Mouse (Mus musculus): ENCODE measurements around the gene Tubb2b.
A peak's percentile ranks its signal among the peaks of the same experiment; 100 is the strongest.

The Tubb2b gene

DNA sequence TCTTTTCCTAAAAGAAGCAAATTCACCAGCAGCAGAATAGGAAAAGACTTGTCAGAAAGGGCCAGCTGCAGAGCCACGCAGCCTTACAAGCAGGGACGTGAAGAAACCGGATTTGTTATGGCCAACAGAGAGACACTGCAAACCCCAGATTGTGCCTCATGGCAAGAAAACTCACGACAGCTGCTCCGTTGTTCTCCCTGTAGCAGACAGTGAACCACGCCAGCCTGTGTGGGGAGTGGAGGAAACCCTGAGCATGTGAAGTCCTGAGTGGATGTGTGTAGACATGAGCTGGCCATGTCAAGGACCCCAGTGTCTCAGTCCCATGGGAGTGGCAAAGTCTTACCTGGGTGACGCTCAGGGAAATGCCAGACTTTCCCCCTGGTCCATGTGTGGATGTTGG lies 6.3 kb upstream of the Tubb2b start:
- DNase-seq = no peak

DNA sequence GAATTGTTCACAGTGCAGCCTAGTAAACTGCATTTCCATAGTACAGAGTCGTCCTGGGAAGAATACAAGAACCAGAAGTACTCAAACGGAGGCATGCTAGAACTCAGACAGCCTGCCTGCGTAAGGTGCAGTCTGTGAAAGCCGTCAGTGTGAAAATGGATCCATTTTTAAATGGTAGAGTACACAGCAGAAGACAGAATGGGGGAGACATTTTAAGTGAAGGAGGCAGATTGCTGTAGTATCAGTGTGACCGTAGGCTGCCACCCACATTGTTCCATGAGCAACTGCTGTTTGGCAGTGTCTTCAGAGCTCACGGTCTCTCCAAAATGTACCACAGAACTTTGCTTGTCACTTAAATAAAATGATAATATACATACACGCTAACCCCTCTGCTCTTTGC lies 4.0 kb upstream of the Tubb2b start:
- DNase-seq = no peak

DNA sequence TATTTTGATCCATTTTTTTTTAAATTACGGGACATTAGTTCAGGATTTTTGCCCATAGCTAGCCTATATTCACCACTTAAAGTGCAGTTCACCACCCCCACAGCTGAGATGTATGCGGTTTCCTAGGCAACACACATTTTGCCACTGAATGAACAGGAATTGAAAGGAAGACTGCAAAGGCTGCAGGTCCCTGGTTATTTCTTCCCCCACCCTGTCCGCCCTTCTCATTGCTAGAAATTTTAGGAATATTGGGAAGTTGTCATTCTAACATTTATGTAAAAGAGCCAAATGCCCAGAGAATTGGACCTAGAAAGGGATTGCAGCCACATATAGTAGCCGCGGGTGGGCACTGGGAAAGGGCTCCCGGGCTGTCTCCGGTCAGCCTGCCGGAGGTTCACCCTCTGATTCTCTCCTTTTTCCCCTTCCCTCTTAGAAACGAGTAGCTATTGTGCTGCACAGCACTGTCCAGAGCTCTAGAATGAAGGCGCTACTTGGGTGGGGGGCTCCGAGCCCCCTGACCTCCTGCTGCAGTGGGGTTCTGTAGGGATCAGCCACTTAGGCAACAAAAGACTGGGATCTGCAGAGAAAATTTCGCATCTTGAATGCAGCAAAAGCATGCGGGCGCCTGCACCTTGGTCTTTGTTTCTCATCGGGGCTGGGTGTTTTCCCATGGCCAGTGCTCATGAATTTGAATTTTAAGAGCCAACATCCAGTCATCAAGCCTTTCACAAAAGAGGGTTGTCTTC lies 3.2 kb upstream of the Tubb2b start:
- DNase-seq = no peak

DNA sequence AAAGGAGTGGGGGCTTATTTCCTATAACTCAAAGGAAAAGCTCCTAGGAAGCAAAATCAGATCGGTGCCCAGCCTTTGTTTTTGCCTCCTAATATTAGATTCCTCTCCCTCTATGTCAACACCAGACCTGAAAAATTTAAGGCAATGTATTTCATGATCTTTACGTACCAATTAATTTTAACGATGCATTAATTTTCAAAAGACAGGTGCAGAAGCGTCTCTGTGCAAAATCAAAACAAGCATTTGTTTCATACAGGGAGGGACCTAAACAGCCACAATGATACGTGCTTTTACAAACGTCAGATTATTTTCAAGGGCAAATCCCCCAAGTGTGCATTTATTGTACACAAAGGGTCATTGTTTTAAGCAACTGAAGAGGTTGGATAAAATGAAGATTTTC lies 2.6 kb upstream of the Tubb2b start:
- DNase-seq = no peak

DNA sequence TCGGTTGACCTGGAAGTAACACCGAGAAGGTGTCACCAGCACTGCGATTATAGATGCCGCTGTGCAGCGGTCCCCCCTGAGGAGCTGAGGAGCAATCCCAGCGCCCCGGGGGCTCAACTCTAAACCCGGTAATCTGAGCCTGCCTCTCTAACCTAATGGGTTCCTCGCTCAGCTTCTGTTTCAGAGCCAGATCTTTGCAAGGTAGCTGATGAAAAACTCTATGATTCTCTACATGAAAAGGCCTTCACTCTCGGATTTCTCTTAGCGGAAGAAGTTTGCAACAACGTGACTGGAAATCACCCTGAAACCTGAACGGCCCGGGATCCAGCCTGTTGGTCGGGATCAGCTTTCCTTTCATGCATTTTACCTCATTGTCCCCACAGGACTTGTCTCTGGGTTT lies 2.0 kb upstream of the Tubb2b start:
- no peak for DNase-seq

DNA sequence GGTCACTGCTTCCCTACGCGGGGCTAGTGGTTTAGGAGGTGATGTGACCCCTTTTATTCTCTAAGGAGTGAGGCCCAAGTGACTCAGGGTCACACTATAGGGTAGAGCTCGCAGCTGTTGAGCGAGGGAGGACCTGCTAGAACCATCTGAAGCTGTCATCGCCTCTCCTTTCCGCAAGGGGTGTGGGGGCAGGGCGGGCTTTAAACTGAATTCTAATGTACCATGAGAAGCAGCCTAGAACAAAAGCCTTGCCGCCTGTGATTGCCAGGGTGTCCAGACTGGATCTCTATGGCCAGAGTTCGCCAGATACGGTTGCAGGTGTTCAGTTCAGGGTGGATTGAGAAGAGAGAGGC lies 1.4 kb upstream of the Tubb2b start:
- DNase-seq = no peak

DNA sequence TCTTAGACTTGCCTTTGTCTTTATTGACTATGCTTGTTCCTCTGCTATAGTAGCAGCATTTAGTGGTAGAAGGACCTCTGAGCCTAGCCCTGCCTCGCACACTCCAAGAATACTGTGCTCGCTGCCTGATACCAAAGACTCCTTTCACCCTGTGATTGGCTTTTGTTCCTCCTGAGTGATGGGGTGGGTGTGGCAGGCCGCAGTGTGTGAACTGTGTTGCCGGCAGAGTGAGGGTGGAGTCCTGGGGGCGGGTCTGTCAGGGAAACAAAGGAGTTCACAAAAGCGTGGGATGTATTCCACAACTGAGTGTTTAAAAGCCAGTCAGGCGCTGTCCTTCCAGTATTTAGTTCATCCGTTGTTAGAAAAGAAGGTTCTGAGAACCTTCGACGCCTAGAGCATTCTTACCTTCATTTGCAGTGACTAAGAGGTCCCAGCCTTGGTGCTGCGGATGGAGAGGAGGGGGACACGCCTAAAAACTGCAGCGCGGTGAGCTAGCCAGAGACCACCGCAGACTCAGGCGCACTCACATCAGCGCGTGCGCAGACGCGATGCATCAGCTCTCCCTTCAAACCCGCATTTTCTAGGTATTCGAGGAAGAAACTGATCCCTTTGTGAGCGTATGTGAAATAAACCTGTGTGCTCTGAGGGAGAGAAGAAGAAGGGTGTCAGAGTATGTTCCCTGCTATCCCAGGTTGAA lies 893 bp upstream of the Tubb2b start:
- peak; percentile 44 to 60 for DNase-seq

DNA sequence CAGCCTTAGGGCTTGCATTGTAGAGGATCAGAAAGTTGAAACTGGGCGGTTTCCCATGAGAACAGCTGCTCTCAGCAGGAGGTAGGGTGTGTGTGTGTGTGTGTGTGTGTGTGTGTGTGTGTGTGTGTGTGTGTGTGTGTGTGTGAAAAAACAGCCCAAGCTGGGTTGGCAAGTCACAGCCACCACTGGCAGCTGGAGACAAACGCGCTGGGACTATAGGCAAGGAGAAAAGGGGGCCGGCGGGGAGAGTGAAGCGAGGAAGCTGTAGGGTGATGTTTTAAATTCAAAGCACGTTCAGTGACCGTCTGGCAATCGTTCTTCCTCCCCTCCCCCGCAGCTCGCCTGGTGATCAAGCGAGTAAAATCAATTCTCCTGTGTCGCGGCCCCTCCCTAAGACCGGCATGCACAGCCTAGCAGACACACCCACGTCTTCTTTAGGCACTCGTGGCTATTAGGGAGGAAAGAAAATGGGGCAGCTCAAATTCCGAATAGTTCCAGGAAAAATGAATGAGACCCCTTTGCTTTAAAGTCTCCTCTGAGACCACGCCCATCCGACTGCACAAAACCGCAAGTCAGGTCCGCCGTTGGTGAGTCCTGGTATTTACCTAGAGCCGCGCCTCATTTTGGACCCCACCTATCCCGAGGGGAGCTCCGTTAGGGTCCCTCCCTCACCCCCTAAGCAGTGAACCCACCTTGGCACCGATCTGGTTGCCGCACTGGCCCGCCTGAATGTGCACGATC lies 611 bp downstream of the Tubb2b start:
- DNase-seq = peak; percentile 46 to 48

DNA sequence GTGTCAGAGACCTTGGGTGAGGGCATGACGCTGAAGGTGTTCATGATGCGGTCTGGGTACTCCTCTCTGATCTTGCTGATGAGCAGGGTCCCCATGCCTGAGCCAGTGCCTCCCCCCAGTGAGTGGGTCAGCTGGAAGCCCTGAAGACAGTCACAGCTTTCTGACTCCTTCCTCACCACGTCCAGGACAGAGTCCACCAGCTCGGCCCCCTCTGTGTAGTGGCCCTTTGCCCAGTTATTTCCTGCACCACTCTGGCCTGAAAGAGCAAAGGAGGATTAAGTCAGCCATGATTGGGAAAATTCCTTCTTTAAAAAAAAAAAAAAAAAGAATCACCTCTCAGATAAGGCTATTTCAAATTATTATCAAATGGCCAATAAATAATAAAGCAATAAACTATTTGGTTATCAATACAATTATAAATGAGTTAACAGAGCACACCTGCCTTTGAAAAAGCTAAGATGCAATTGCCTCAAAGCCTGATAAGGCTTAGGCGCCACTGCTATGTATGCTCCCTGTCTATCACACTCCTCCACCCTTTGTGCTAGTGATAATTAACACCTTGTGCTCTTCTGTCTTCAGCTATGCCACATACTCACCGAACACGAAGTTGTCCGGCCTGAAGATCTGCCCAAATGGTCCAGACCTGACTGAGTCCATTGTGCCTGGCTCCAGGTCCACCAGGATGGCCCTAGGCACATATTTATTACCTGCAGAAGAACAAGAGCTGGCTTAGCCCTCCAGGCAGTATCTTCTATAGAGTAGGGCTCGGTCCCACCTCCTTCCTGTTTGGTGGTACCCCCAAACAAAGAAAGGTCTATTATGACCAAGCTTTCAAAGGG lies 1.8 kb downstream of the Tubb2b start:
- no peak for DNase-seq

DNA sequence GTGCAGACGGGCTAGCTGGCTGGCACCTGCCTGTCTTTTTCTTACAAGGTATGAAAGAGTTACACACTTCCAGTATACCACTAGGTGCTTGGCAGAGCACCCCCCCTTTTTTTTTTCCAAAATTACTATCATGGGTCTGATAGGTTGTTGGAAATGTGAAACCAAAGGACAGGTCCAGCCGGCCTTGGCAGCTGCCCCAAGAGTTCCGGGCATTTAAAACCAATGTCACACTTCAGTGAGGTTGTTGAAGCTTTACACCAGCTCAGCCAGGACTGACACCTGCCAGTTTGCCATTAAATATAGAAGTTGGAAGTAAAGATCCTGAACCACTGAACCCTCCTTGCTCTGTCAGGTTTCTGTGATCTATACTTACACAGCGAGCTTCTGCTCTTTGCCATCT lies 4.6 kb downstream of the Tubb2b start:
- no peak for DNase-seq

DNA sequence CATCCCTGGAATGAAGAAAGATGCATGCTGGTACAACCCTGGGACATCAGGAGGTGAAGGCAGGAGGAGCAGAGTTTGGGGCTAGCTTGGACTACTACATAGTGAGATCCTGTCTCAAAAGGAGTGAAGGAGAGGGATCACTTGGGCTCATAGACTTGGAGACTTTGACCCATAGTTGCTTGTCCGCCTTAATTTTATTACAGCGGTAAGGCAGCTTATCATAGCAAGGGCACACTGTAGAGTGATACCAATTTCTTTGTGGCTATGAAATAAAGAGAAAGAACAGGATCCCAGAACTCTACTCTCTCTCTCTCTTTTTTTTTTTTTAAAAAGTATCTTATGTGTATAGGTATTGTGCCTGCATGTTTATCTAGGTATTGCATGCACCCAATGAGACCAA lies 9.7 kb downstream of the Tubb2b start:
- no peak for DNase-seq

DNA sequence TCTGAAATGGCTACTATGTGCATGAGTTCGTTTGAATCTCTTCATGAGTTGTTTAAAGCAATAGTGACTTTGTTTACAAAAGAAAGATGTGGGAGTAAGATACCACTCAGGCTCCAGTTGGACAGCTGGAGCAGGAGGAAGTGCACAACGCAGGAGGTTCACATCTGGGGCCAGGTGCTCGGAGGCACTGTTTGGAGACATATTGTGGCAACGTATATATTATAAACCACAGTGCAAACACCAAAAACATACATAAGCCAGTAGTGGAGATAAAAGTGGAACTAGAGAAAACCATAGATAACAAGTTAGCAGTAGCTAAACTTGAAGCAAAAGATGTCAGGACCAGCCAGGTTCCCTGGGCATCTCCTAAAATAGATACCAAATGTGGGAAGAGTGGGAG lies 10.9 kb downstream of the Tubb2b start:
- DNase-seq = no peak

DNA sequence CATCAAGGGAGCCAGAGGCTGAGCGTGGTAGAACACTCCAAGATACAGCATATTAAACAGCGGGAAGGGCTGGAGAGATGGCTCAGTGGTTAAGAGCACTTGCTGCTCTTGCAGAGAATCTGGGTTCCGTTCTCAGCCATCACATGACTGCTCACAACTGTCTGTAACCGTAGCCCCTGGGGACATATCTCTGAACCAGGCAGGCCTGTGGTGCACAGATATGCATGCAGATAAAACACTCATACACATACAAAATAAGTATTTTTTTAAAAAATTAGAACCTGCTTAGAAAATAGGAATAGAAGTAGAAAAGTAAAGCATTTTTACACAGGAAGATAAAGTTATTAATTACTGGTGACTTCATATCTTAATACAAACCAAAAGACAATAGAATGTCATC lies 11.4 kb downstream of the Tubb2b start:
- no peak for DNase-seq

DNA sequence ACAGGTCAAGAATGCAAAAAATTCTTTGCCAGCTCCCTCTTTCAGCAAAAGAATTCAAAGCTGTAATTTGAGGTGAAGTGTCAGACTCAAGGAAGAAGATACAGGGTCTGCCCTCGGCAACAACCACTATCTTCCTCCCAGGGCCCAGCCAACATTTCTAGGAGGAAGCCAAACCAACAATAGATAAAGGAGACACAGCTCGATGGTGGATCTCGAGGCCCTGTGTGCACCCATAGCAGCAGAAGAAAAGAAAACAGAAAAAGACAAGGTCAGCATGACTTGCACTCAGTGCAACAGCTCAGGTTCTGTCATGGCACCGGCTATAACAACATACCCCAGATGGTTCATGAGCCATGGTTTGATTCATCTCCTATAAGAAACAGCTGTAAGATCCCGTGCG lies 13.8 kb downstream of the Tubb2b start:
- DNase-seq = no peak

DNA sequence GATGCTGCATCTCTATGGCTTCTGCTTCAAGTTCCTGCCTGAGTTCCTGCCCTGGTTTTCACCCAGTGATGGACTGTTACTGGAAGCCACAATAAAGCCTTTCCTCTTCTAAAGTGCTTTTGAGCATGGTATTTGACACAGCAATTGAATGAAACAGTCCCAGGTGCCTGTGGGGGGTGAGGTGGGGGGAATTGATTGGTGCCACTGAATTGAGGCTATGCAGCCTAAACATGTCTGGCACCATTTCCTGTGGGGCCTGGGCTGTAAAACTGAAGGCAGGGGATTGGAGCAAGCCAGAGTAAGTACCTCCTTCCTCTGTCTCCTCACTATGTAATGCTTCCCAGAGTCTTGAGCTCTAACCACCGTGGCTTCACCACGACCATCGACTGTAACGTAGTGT lies 15.6 kb downstream of the Tubb2b start:
- DNase-seq = no peak

DNA sequence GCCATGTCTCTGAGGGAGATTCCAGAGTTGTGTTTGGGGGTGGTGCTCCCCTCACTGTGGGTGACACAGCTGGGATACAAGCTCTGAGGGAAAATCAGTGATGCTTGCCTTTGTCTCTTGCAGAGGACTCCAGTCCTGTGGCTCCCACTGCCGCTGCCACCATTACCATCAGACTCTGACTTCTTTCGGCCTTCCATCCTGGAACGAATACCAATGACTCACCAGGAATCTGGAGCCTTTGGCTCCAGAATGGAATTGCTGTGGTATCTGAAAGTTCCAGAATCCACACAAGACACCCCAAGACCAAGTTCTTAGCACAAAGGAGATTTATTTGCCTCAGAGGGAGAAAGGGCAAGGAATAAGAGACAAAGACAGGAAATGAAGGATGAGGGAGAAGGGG lies 17.2 kb downstream of the Tubb2b start:
- no peak for DNase-seq

DNA sequence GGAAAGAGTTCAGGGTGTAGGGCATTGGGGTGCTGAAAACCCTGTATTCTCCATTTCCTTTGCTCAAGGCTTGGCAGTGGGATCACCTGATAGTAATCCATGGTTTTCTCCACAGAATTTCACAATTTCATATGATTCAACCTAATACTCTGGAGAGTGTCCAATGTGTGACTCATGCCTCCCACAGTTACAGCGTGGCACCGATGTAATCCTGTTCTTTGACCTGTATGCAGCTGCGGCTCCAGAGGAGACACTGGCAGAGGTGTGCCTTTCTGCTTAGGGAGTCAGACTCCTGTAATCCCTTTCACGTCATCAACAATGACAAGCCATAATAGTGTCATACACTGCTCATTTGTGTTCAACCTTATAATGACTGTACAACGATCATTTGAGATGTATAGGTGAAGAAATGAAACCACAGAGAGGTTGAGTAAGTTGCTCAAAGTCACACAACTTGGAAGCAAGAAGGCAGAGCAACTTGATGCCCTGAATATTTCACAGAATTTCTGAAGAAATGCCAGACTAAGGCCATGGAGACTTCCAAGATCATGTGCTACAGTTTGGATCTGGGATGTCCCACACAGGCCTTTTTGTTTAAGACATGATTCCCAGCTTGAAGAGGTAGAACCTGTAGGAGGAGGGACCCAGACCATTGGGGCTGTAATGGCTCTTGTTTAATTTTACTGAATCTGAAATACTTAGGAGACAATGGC lies 17.7 kb downstream of the Tubb2b start:
- peak; percentile 55 to 81 for DNase-seq

DNA sequence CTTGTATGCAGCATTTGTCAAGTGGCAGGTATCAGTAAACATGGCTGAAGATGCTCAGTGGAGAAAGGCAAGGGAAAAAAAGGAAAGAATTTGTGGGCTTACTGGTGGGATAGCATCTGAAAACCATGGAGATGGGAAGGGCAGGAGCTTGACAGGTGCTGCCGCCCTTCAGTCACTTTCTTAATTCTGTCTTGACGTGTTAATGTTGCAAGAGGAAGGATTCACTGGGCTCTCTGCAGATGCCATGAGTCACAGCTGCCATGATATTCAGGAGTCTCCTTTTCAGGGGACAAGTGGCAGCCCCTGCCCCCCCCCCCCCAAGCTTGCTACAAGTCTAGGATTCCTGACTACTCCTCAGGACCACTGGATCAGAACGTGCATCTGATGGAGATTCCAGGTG lies 18.4 kb downstream of the Tubb2b start:
- DNase-seq = no peak

DNA sequence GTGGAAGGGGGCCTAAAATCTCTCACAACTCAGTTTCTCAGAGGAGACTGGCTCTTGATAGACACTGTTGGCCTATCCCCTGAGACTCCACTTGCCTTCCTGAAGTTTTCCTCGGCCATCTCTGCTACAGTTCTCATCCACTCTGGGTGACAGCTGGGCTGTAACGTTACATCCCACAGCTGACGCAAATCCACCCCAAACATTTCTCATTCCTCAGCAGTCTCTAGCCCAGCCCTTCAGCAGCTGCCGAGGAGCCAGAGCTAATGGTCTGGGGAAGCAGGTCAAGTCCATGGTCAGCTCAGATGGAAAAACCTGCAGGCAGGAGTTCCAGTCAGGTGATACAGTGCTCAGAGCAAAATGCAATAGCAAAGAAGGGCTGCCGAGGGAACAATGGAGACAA lies 19.2 kb downstream of the Tubb2b start:
- no peak for DNase-seq

DNA sequence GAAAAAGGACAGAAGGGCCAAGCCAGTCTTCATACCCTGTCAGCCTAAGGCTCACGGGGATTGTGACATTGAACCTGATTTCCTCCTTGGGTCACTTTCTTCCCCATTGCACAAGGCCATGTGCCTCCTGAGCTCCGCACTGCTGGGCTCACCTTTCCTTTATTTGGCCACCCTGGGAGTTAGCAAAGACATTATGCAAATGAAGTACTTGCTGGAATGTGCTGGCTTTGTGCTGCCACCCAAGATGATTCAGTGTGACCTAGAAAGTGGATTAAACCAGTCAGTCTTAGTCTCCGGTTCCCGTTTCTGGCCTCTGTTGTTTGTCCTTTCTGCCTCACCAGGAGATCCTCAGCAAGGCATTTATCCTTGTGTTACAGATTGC lies 20.6 kb downstream of the Tubb2b start:
- peak; percentile 48 to 73 for DNase-seq

DNA sequence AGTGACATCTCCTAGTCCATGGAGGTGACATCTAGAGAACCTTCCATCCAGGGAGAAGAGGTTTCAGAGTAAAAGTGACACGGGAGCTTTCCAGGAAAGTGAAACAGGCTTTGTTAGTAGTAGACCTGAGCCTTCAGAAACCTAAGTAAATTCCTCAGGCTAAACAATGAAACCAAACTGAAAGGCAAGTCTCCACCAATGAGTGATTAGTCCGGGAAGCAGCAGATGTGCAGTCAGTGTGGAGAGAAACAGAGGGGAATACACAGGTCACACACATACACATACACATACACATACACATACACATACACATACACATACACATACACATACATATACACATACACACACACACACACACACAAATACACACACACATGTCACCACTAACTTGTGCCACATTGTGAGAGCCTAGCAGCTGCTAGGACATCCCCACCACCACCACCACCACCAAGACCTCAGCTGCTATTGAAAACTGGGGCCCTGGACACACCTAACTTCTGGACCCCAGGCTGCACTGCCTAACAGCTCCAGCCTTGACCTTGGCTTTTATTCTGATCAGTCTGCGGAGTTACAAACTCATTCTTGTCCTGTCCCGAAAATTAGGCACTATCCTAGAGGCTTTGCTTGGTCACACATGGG lies 21.1 kb downstream of the Tubb2b start:
- no peak for DNase-seq

DNA sequence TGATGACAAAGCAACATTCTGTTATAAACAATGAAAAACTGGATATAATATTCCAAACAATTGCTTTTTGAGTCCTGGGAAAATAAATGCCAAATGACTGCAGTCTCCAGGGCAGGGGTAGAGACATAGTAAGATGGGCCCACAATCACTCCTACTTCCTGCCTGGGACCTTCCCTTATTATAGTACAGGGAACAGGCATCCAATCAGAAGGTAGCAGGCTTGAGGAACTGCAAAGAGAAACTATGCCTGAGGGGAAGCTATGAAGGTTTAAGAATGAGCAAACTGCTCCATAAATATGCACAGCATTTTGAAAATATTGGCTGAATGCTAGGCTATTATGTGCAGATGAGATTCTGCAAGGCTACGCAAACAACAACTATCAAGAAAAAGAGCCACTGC lies 23.3 kb downstream of the Tubb2b start:
- DNase-seq = no peak
